Mouse (Mus musculus) mesoderm, embryonic 11.5 days (tissue): ENCODE data around the gene Vrk1.

Experiments
- DNase-seq: peaks from one replicate; pipeline ENCODE4 v3.0.0-alpha.2; 2012; ENCODE audit warnings: low read depth, low spot score

The Vrk1 gene

GRCm38 (mm10) chr12:105997028-105997786 lies 12.8 kb upstream of the Vrk1 start:
- no peak for DNase-seq

- DNase-seq: no peak
Observed at GRCm38 (mm10) chr12:106001775-106002174, 8.3 kb upstream of the Vrk1 start.

GRCm38 (mm10) chr12:106004719-106005118 lies 5.3 kb upstream of the Vrk1 start:
- DNase-seq: no peak

- DNase-seq: no peak
Observed at GRCm38 (mm10) chr12:106006218-106006617, 3.8 kb upstream of the Vrk1 start.

- no peak for DNase-seq
Observed at GRCm38 (mm10) chr12:106008348-106009050, 1.5 kb upstream of the Vrk1 start.

GRCm38 (mm10) chr12:106009122-106009870 lies 732 bp upstream of the Vrk1 start:
- no peak for DNase-seq

- DNase-seq: no peak
Observed at GRCm38 (mm10) chr12:106012161-106012560, 2.1 kb downstream of the Vrk1 start.

GRCm38 (mm10) chr12:106016265-106017012 lies 6.4 kb downstream of the Vrk1 start:
- DNase-seq: no peak

GRCm38 (mm10) chr12:106020063-106020462 lies 10.0 kb downstream of the Vrk1 start:
- no peak for DNase-seq

- DNase-seq: no peak
Observed at GRCm38 (mm10) chr12:106023652-106024051, 13.6 kb downstream of the Vrk1 start.

GRCm38 (mm10) chr12:106025416-106025815 lies 15.4 kb downstream of the Vrk1 start:
- no peak for DNase-seq

GRCm38 (mm10) chr12:106026385-106027134 lies 16.5 kb downstream of the Vrk1 start:
- no peak for DNase-seq

GRCm38 (mm10) chr12:106027372-106027771 lies 17.3 kb downstream of the Vrk1 start:
- DNase-seq: no peak

- no peak for DNase-seq
Observed at GRCm38 (mm10) chr12:106029582-106029981, 19.6 kb downstream of the Vrk1 start.

- no peak for DNase-seq
Observed at GRCm38 (mm10) chr12:106030146-106030745, 20.2 kb downstream of the Vrk1 start.

GRCm38 (mm10) chr12:106030796-106031195 lies 20.8 kb downstream of the Vrk1 start:
- DNase-seq: no peak

GRCm38 (mm10) chr12:106031916-106032315 lies 21.9 kb downstream of the Vrk1 start:
- DNase-seq: peak; percentile 9

- DNase-seq: no peak
Observed at GRCm38 (mm10) chr12:106032361-106032760, 22.3 kb downstream of the Vrk1 start.

- DNase-seq: no peak
Observed at GRCm38 (mm10) chr12:106034267-106034666, 24.2 kb downstream of the Vrk1 start.

GRCm38 (mm10) chr12:106034761-106035160 lies 24.7 kb downstream of the Vrk1 start:
- DNase-seq: no peak
